8 mouse cellular contexts compared by ENCODE assay signal in the genomic region with DNA sequence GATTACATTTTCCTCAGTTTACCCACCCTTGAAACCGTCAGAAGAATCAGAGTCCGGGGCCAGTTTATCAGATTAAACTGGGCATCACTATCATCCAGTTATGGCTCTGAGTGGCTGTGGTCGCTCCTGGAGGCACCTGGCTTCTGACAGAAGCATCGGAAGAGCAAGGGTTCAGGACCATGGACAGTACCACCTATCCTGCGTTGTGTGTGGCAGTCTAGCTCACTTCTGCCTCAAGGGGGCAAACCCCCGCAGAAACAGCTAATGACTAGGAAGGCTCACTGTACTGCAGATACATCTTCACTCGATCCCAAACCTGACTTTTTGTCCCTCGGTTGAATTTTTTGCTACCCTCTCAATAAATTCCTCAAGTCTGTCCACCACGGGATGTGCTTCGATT.
DNase-seq lines count a peak whose midpoint lies in the region; ATAC-seq and TF ChIP-seq lines count a peak whose summit lies in the region.

No protein-coding gene starts in this region.

- 0 out of 2 replicates have a peak, but pooled peaks cover 6% of the 10 kb centered on the region for H3K4me1 ChIP-seq in forebrain, embryonic 10.5 days
- peaks cover 20% of the 10 kb centered on the region; the same call in 1 of the 2 replicates for H3K4me1 ChIP-seq in forebrain, embryonic 13.5 days
- H3K4me1 ChIP-seq in lung, postnatal 0 days (ENCODE audit: insufficient read depth, low read depth, low read length): no peaks in the 10 kb centered on the region
- H3K4me1 ChIP-seq in hindbrain, embryonic 14.5 days (replicated peaks; ENCODE audit: control insufficient read depth, insufficient read depth, low read length): peaks cover 59% of the 10 kb centered on the region

- no peaks in the 10 kb centered on the region for H3K27me3 ChIP-seq in forebrain, embryonic 10.5 days (ENCODE audit: poor library complexity, severe bottlenecking)
- H3K27me3 ChIP-seq in forebrain, embryonic 13.5 days: 0 out of 2 replicates have a peak, but pooled peaks cover 7% of the 10 kb centered on the region
- H3K27me3 ChIP-seq in lung, postnatal 0 days (replicated peaks; ENCODE audit: insufficient read depth, low read length): no peaks in the 10 kb centered on the region
- no peaks in the 10 kb centered on the region for H3K27me3 ChIP-seq in hindbrain, embryonic 14.5 days (ENCODE audit: control insufficient read depth, insufficient read depth, low read length)
- no peaks in the 10 kb centered on the region for H3K27me3 ChIP-seq in splenic B cell, adult 2 months (ENCODE audit: control insufficient read depth, insufficient read depth, low read length, poor library complexity, severe bottlenecking)

- H3K36me3 ChIP-seq in forebrain, embryonic 10.5 days (replicated peaks): no peaks in the 10 kb centered on the region
- H3K36me3 ChIP-seq in forebrain, embryonic 13.5 days (ENCODE audit: poor library complexity, severe bottlenecking): no peaks in the 10 kb centered on the region
- H3K36me3 ChIP-seq in lung, postnatal 0 days (ENCODE audit: insufficient read depth, low read length): no peaks in the 10 kb centered on the region
- no peaks in the 10 kb centered on the region for H3K36me3 ChIP-seq in hindbrain, embryonic 14.5 days (replicated peaks; ENCODE audit: control insufficient read depth, insufficient read depth)
- H3K36me3 ChIP-seq in splenic B cell, adult 2 months (ENCODE audit: control insufficient read depth, insufficient read depth, low read length, poor library complexity, severe bottlenecking): no peaks in the 10 kb centered on the region

- peak; percentile 74 for TF ChIP-seq CTCF in lung, postnatal 0 days (IDR thresholded peaks at IDR 0.05)

- no peak overlapping the region for H3K4me3 ChIP-seq in forebrain, embryonic 10.5 days
- no peak overlapping the region for H3K4me3 ChIP-seq in forebrain, embryonic 13.5 days
- H3K4me3 ChIP-seq in lung, postnatal 0 days (ENCODE audit: low read depth, low read length): no peak overlapping the region
- no peak overlapping the region for H3K4me3 ChIP-seq in hindbrain, embryonic 14.5 days (replicated peaks; ENCODE audit: low read length)

- H3K27ac ChIP-seq in forebrain, embryonic 10.5 days: no peak overlapping the region
- H3K27ac ChIP-seq in forebrain, embryonic 13.5 days: no peak overlapping the region
- H3K27ac ChIP-seq in lung, postnatal 0 days (ENCODE audit: low read length): no peak overlapping the region
- H3K27ac ChIP-seq in hindbrain, embryonic 14.5 days: 0 out of 2 replicates have a peak overlapping the region, but pooled peaks have one; percentile 9

- no peak overlapping the region for H3K9ac ChIP-seq in forebrain, embryonic 13.5 days
- no peak overlapping the region for H3K9ac ChIP-seq in lung, postnatal 0 days (replicated peaks; ENCODE audit: low read depth)
- H3K9ac ChIP-seq in hindbrain, embryonic 14.5 days: no peak overlapping the region

- 15% methylated on average over 10 of the region's 10 CpGs for WGBS in forebrain, embryonic 10.5 days
- 19% methylated on average over 10 of the region's 10 CpGs for WGBS in forebrain, embryonic 13.5 days
- 13% methylated on average over 10 of the region's 10 CpGs for WGBS in lung, postnatal 0 days
- WGBS in hindbrain, embryonic 14.5 days: 19% methylated on average over 10 of the region's 10 CpGs

- H3K9me3 ChIP-seq in forebrain, embryonic 10.5 days: no peaks in the 10 kb centered on the region
- H3K9me3 ChIP-seq in forebrain, embryonic 13.5 days (replicated peaks): no peaks in the 10 kb centered on the region
- no peaks in the 10 kb centered on the region for H3K9me3 ChIP-seq in lung, postnatal 0 days (ENCODE audit: low read length)
- no peaks in the 10 kb centered on the region for H3K9me3 ChIP-seq in hindbrain, embryonic 14.5 days (ENCODE audit: control insufficient read depth, low read length)

- H3K4me2 ChIP-seq in forebrain, embryonic 13.5 days: no peak overlapping the region
- H3K4me2 ChIP-seq in lung, postnatal 0 days (replicated peaks; ENCODE audit: low read depth, low read length): no peak overlapping the region
- no peak overlapping the region for H3K4me2 ChIP-seq in hindbrain, embryonic 14.5 days (replicated peaks)

- ATAC-seq in forebrain, embryonic 13.5 days: no peak
- no peak for ATAC-seq in lung, postnatal 0 days
- no peak for ATAC-seq in hindbrain, embryonic 14.5 days (ENCODE audit: low FRiP score)

- peak; percentile 39 for DNase-seq in forebrain, embryonic 10.5 days (ENCODE audit: extremely low spot score, low spot score)
- DNase-seq in lung, postnatal 0 days (ENCODE audit: low spot score): peak; percentile 81
- DNase-seq in lung, adult 18-20 months: no peak
- DNase-seq in hindbrain, embryonic 14.5 days (ENCODE audit: low spot score): peak; percentile 69
- peak; percentile 56 for DNase-seq in splenic B cell, adult 2 months (ENCODE audit: low read depth, low spot score)
- no peak for DNase-seq in urinary bladder, adult 2 months (ENCODE audit: low spot score)
- DNase-seq in cerebellum, adult 9-11 months: no peak

- no peak for TF ChIP-seq EP300 in lung, postnatal 0 days (IDR thresholded peaks at IDR 0.05)

Comparison
In these comparisons a context has a peak if more than half of its experiments do, and no peak if none do; other contexts are left out.
1. DNase-seq: peak in forebrain, embryonic 10.5 days (single experiment), lung, postnatal 0 days (single experiment), hindbrain, embryonic 14.5 days (single experiment) and splenic B cell, adult 2 months (single experiment); none in lung, adult 18-20 months (0 of 2), urinary bladder, adult 2 months (single experiment) and cerebellum, adult 9-11 months (single experiment).